Mouse (Mus musculus) lung, postnatal 0 days (tissue): ENCODE data around the gene Rps26.

Experiments
- CTCF ChIP-seq: IDR thresholded peaks from 2 replicates; pipeline ENCODE4 v1.5.1; 2016; ENCODE audit warnings: antibody characterized with exemption, mild to moderate bottlenecking
- EP300 ChIP-seq: IDR thresholded peaks from 2 replicates; pipeline ENCODE4 v1.6.1; 2016; ENCODE audit warnings: antibody characterized with exemption, mild to moderate bottlenecking, control low read depth

- TF ChIP-seq EP300: no peak
- no peak for TF ChIP-seq CTCF
Measured at GRCm38 (mm10) chr10:128613154-128613440, 13.4 kb downstream of the Rps26 start.
